Mouse (Mus musculus) kidney, embryonic 14.5 days (tissue): Measurements from ENCODE around the gene Gde1. TPM values are rescaled to one million over a fixed set of nuclear protein-coding genes. Genes with fewer than 3 reads are reported as not detected.

Experiments used
- ATAC-seq: fragments of 200-750 bp; cut with Nextera tagmentation; 2 replicates; pipeline ENCODE4 v1.8.0; 2017; ENCODE audit warnings: moderate number of reproducible peaks, mild to moderate bottlenecking, moderate TSS enrichment, moderate library complexity; ENCODE audit not compliant: low FRiP score, low TSS enrichment
- H3K27ac ChIP-seq: fragments of 300-500 bp; sonication (generic); 2 replicates; pipeline ENCODE4 v1.5.1; 2014; ENCODE audit warnings: low read depth, mild to moderate bottlenecking, low read length, moderate library complexity, mixed read lengths
- H3K27me3 ChIP-seq: fragments of 300-500 bp; sonication (generic); 2 replicates; pipeline ENCODE4 v1.6.1; 2014; ENCODE audit warnings: mild to moderate bottlenecking, low read length; ENCODE audit not compliant: control insufficient read depth, insufficient read depth
- H3K36me3 ChIP-seq: fragments of 300-500 bp; sonication (generic); 2 replicates; pipeline ENCODE4 v1.6.1; 2014; ENCODE audit warnings: low read length, mixed read lengths; ENCODE audit not compliant: control insufficient read depth, insufficient read depth
- H3K4me1 ChIP-seq: fragments of 300-500 bp; sonication (generic); 2 replicates; pipeline ENCODE4 v1.6.1; 2014; ENCODE audit warnings: low read length, mixed read lengths; ENCODE audit not compliant: control insufficient read depth, insufficient read depth
- H3K4me2 ChIP-seq: fragments of 300-500 bp; sonication (generic); replicated peaks from 2 replicates; pipeline ENCODE4 v1.6.1; 2014; ENCODE audit warnings: low read depth, mild to moderate bottlenecking, low read length
- H3K4me3 ChIP-seq: fragments of 300-500 bp; sonication (generic); 2 replicates; pipeline ENCODE4 v1.5.1; 2014; ENCODE audit warnings: mild to moderate bottlenecking, low read length
- H3K9ac ChIP-seq: fragments of 300-500 bp; sonication (generic); 2 replicates; pipeline ENCODE4 v1.6.1; 2014; ENCODE audit warnings: low read depth, mild to moderate bottlenecking, low read length, moderate library complexity
- H3K9me3 ChIP-seq: fragments of 300-500 bp; sonication (generic); 2 replicates; pipeline ENCODE4 v1.6.1; 2016; ENCODE audit warnings: low read length; ENCODE audit not compliant: control insufficient read depth
- WGBS: fragments of 180-500 bp; shearing (Covaris S2); extraction: QIAGEN DNeasy Blood & Tissue Kit; methylation state at CpG from one replicate; pipeline ENCODE4 v1.1.7; 2014; 5-methylcytosine and 5-hydroxymethylcytosine counted together
- polyA plus RNA-seq: library from polyadenylated mRNA; unstranded; fragments of >200 nt; fragmentation: Nextera tagmentation; extraction: Ambion mirVana; gene quantifications from 2 replicates; pipeline ENCODE4 v1.2.1, GENCODE M21; 2014

Gde1 gene
- polyA plus RNA-seq, 1 experiment from 2014 or later: 100 TPM

GRCm38 (mm10) chr7:118656730-118657129, 48.8 kb downstream of the Gde1 start:
- Histone ChIP-seq H3K4me2 (no peak overlapping the region), H3K9ac (no peak overlapping the region), H3K9me3 (no peaks in the 10 kb centered on the region), H3K36me3 (no peaks in the 10 kb centered on the region), H3K4me1 (no peaks in the 10 kb centered on the region), H3K27me3 (no peaks in the 10 kb centered on the region), H3K27ac (no peak overlapping the region), H3K4me3 (no peak overlapping the region)
- 39% methylated on average over 6 of the region's 6 CpGs for WGBS
- peak; percentile 71 for ATAC-seq

- H3K36me3 ChIP-seq: no peaks in the 10 kb centered on the region
- H3K9me3 ChIP-seq: no peaks in the 10 kb centered on the region
- no peak overlapping the region for H3K4me3 ChIP-seq
- H3K4me1 ChIP-seq: no peaks in the 10 kb centered on the region
- no peak overlapping the region for H3K9ac ChIP-seq
- WGBS: 85% methylated on average over 6 of the region's 6 CpGs
- no peaks in the 10 kb centered on the region for H3K27me3 ChIP-seq
- no peak overlapping the region for H3K4me2 ChIP-seq
- no peak for ATAC-seq
- no peak overlapping the region for H3K27ac ChIP-seq
Measured at GRCm38 (mm10) chr7:118652572-118653295, 52.8 kb downstream of the Gde1 start.

GRCm38 (mm10) chr7:118650891-118651290, 54.7 kb downstream of the Gde1 start:
- no peaks in the 10 kb centered on the region for H3K9me3 ChIP-seq
- no peaks in the 10 kb centered on the region for H3K36me3 ChIP-seq
- H3K4me1 ChIP-seq: no peaks in the 10 kb centered on the region
- H3K27me3 ChIP-seq: no peaks in the 10 kb centered on the region
- no peak overlapping the region for H3K27ac ChIP-seq
- no peak overlapping the region for H3K9ac ChIP-seq
- H3K4me3 ChIP-seq: no peak overlapping the region
- 93% methylated on average over 1 of the region's 1 CpGs for WGBS
- H3K4me2 ChIP-seq: no peak overlapping the region
- ATAC-seq: no peak

GRCm38 (mm10) chr7:118650119-118650518, 55.5 kb downstream of the Gde1 start:
- 87% methylated on average over 4 of the region's 4 CpGs for WGBS
- Histone ChIP-seq H3K27me3 (no peaks in the 10 kb centered on the region), H3K4me1 (no peaks in the 10 kb centered on the region), H3K36me3 (no peaks in the 10 kb centered on the region), H3K4me3 (no peak overlapping the region), H3K27ac (no peak overlapping the region), H3K9me3 (no peaks in the 10 kb centered on the region), H3K4me2 (no peak overlapping the region), H3K9ac (no peak overlapping the region)
- no peak for ATAC-seq

GRCm38 (mm10) chr7:118649328-118649727, 56.2 kb downstream of the Gde1 start:
- no peak overlapping the region for H3K9ac ChIP-seq
- H3K4me3 ChIP-seq: no peak overlapping the region
- H3K4me2 ChIP-seq: no peak overlapping the region
- H3K9me3 ChIP-seq: no peaks in the 10 kb centered on the region
- no peak for ATAC-seq
- 88% methylated on average over 7 of the region's 7 CpGs for WGBS
- H3K27me3 ChIP-seq: no peaks in the 10 kb centered on the region
- H3K36me3 ChIP-seq: no peaks in the 10 kb centered on the region
- H3K27ac ChIP-seq: no peak overlapping the region
- H3K4me1 ChIP-seq: no peaks in the 10 kb centered on the region

- Histone ChIP-seq H3K27ac (no peak overlapping the region), H3K36me3 (no peaks in the 10 kb centered on the region), H3K9me3 (no peaks in the 10 kb centered on the region), H3K4me3 (no peak overlapping the region), H3K4me1 (no peaks in the 10 kb centered on the region), H3K9ac (no peak overlapping the region), H3K4me2 (no peak overlapping the region), H3K27me3 (no peaks in the 10 kb centered on the region)
- 95% methylated on average over 1 of the region's 1 CpGs for WGBS
- no peak for ATAC-seq
Measured at GRCm38 (mm10) chr7:118646237-118646636, 59.3 kb downstream of the Gde1 start.

Other genes with a start within 250 kb of the Gde1 start
- 2.5 and 3.1 TPM in 2 replicates for gene Itpripl2, start 213.8 kb downstream of the Gde1 start, polyA plus RNA-seq
- 158 and 169 TPM in 2 replicates for gene Coq7, start 172.4 kb downstream of the Gde1 start, polyA plus RNA-seq
- gene Tmc7, start 121.0 kb downstream of the Gde1 start, polyA plus RNA-seq: 1.2 and 2.7 TPM in 2 replicates
- 0.09 TPM in 1 of 2 replicates, not detected in the other for gene Tmc5, start 108.5 kb downstream of the Gde1 start, polyA plus RNA-seq
- 9.4 and 13.5 TPM in 2 replicates for gene Ccp110, start 6.8 kb upstream of the Gde1 start, polyA plus RNA-seq
- 52.3 and 69.6 TPM in 2 replicates for gene Vps35l, start 34.4 kb upstream of the Gde1 start, polyA plus RNA-seq
- gene Iqck, start 150.0 kb upstream of the Gde1 start, polyA plus RNA-seq: 3.0 and 4.2 TPM in 2 replicates
- 144 and 171 TPM in 2 replicates for gene Knop1, start 150.5 kb upstream of the Gde1 start, polyA plus RNA-seq